27 mouse cellular contexts compared by ENCODE assay signal in the genomic region with DNA sequence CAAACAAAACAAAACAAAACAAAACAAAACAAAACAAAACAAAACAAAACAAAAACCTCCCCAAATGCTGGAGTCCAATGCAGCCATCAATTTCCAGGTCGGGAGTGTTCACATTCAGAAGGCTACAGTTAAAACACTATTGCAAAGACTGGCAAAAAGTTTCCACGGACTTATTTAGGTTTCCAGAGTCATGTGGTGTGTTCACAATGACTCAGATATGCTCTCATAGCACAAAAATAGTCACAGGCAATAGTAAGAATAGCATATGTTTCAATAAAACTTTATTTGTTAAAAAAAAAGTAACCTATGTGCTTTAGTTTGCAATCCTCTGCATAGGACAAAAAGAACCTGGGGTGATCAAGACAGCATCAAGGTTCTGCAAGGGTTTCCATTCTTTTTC. TPM values are rescaled to one million over a fixed set of nuclear protein-coding genes. Genes with fewer than 3 reads are reported as not detected.
"Had no signal": no experiment of that assay in that cellular context is flagged by ENCODE, and none has a peak within 500 bp of the region (broad histone marks: within the 10 kb centered on the region; RNA-seq: fewer than 3 reads in every experiment).

No protein-coding gene starts in this region.

- H3K27me3 ChIP-seq: heart, embryonic 13.5 days; hindbrain, embryonic 15.5 days; kidney, embryonic 15.5 days; limb, embryonic 15.5 days had no signal

- H3K4me2 ChIP-seq: heart, embryonic 13.5 days; heart, embryonic 15.5 days; hindbrain, embryonic 13.5 days; hindbrain, embryonic 15.5 days; kidney, embryonic 15.5 days; limb, embryonic 13.5 days; limb, embryonic 15.5 days; liver, embryonic 12.5 days had no signal

- H3K9me3 ChIP-seq: heart, embryonic 10.5 days; heart, embryonic 13.5 days; heart, embryonic 15.5 days; hindbrain, embryonic 13.5 days; hindbrain, embryonic 15.5 days; kidney, embryonic 15.5 days; limb, embryonic 13.5 days; limb, embryonic 15.5 days; liver, embryonic 12.5 days had no signal

- H3K9ac ChIP-seq: heart, embryonic 13.5 days; heart, embryonic 15.5 days; hindbrain, embryonic 13.5 days; hindbrain, embryonic 15.5 days; kidney, embryonic 15.5 days; limb, embryonic 13.5 days; limb, embryonic 15.5 days; liver, embryonic 12.5 days had no signal

- DNase-seq: gastrocnemius, postnatal 14 days; gastrocnemius, postnatal 36 days; heart, postnatal 14 days; heart, postnatal 36 days; kidney, adult 11 months; kidney, adult 2 months; kidney, adult 9 months; kidney, postnatal 14 days; kidney, postnatal 36 days; layer of hippocampus, adult 9-11 months; layer of hippocampus, postnatal 36 days; left cerebral cortex, postnatal 4 days had no signal

- H3K27ac ChIP-seq: heart, embryonic 10.5 days; heart, embryonic 13.5 days; heart, embryonic 15.5 days; hindbrain, embryonic 13.5 days; hindbrain, embryonic 15.5 days; hindbrain, postnatal 0 days; kidney, embryonic 15.5 days; kidney, postnatal 0 days; limb, embryonic 13.5 days; limb, embryonic 15.5 days; liver, embryonic 12.5 days had no signal

- H3K4me3 ChIP-seq: heart, embryonic 10.5 days; heart, embryonic 13.5 days; heart, embryonic 15.5 days; hindbrain, embryonic 13.5 days; hindbrain, embryonic 15.5 days; kidney, embryonic 15.5 days; limb, embryonic 13.5 days; limb, embryonic 15.5 days; liver, embryonic 12.5 days had no signal

- H3K36me3 ChIP-seq: heart, embryonic 10.5 days; heart, embryonic 13.5 days; heart, embryonic 15.5 days; hindbrain, embryonic 13.5 days; hindbrain, embryonic 15.5 days; kidney, embryonic 15.5 days; limb, embryonic 13.5 days; limb, embryonic 15.5 days; liver, embryonic 12.5 days had no signal

- ATAC-seq: hindbrain, postnatal 0 days; intestine, embryonic 16.5 days; liver, embryonic 12.5 days had no signal

- H3K4me1 ChIP-seq: hindbrain, embryonic 13.5 days; hindbrain, embryonic 15.5 days; kidney, embryonic 15.5 days had no signal

RNA-seq across cellular contexts. Expression of a gene that starts 13.7 kb away (rescaled TPM):
- total RNA-seq: hematopoietic stem cell, adult 5-6 weeks had no signal

RNA-seq across cellular contexts. Expression of a gene that starts 14.5 kb away (rescaled TPM):
- total RNA-seq: hematopoietic stem cell, adult 5-6 weeks; layer of hippocampus, adult 18-20 months; layer of hippocampus, postnatal 36 days; left cerebral cortex, postnatal 10 days had no signal
- polyA plus RNA-seq: hindbrain, embryonic 15.5 days; hindbrain, postnatal 0 days; liver, embryonic 12.5 days had no signal
